21 mouse cellular contexts compared by ENCODE assay signal in the genomic region with DNA sequence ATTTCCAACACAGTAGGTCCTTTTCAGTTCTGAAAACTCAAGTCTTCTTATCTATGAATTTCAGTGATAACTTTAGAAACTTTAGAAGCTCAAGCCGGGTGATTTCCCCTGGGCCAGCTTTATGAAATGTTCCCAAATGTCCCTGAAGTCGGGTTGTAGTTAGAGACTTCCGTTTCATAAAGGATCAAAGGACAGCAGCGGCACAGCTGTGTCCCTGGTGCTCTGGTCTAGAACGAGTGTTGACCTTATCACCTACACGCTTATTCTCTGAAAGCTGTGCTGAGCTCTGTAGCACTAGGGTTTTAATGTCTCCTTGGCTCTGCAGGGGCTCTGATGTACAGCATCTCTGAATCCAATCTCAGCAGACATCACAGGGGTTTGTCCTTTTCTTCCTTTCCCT.
A peak's percentile ranks its signal among the peaks of the same experiment; 100 is the strongest.
DNase-seq lines count a peak whose midpoint lies in the region; ATAC-seq and TF ChIP-seq lines count a peak whose summit lies in the region.
"Had no signal": no experiment of that assay in that cellular context is flagged by ENCODE, and none has a peak within 500 bp of the region (broad histone marks: within the 10 kb centered on the region; RNA-seq: fewer than 3 reads in every experiment).

No protein-coding gene starts in this region.

- no peak overlapping the region for H3K4me2 ChIP-seq in lung, postnatal 0 days (replicated peaks; ENCODE audit: low read depth, low read length)
- H3K4me2 ChIP-seq in heart, embryonic 11.5 days: no peak overlapping the region
- no peak overlapping the region for H3K4me2 ChIP-seq in midbrain, postnatal 0 days (ENCODE audit: low read depth, low read length, poor library complexity, severe bottlenecking)
- H3K4me2 ChIP-seq: hindbrain, embryonic 12.5 days had no signal

- H3K9me3 ChIP-seq in lung, postnatal 0 days (ENCODE audit: low read length): no peaks in the 10 kb centered on the region
- no peaks in the 10 kb centered on the region for H3K9me3 ChIP-seq in heart, embryonic 11.5 days (replicated peaks; ENCODE audit: control insufficient read depth, low read length)
- H3K9me3 ChIP-seq in midbrain, postnatal 0 days (ENCODE audit: low read length): no peaks in the 10 kb centered on the region
- H3K9me3 ChIP-seq: hindbrain, embryonic 12.5 days had no signal

- no peak for TF ChIP-seq EP300 in lung, postnatal 0 days (IDR thresholded peaks at IDR 0.05)

- H3K4me3 ChIP-seq in lung, postnatal 0 days (ENCODE audit: low read depth, low read length): no peak overlapping the region
- H3K4me3 ChIP-seq in heart, embryonic 11.5 days (ENCODE audit: low read depth, low read length): no peak overlapping the region
- no peak overlapping the region for H3K4me3 ChIP-seq in midbrain, postnatal 0 days (ENCODE audit: low read depth, low read length)
- H3K4me3 ChIP-seq: hindbrain, embryonic 12.5 days had no signal

- H3K27ac ChIP-seq in lung, postnatal 0 days (ENCODE audit: low read length): peak overlapping the region; percentile 54; the same call in 1 of the 2 replicates
- H3K27ac ChIP-seq in heart, embryonic 11.5 days (ENCODE audit: low read depth, low read length): no peak overlapping the region
- no peak overlapping the region for H3K27ac ChIP-seq in midbrain, postnatal 0 days (ENCODE audit: low read depth, low read length)
- H3K27ac ChIP-seq: hindbrain, embryonic 12.5 days had no signal

- no peaks in the 10 kb centered on the region for H3K4me1 ChIP-seq in lung, postnatal 0 days (ENCODE audit: insufficient read depth, low read depth, low read length)
- H3K4me1 ChIP-seq in heart, embryonic 11.5 days (ENCODE audit: control insufficient read depth, insufficient read depth, low read length): no peaks in the 10 kb centered on the region
- H3K4me1 ChIP-seq in midbrain, postnatal 0 days (ENCODE audit: insufficient read depth, low read length): no peaks in the 10 kb centered on the region

- H3K36me3 ChIP-seq in lung, postnatal 0 days (ENCODE audit: insufficient read depth, low read length): peaks cover 19% of the 10 kb centered on the region; the same call in 1 of the 2 replicates
- peaks cover 31% of the 10 kb centered on the region for H3K36me3 ChIP-seq in heart, embryonic 11.5 days (ENCODE audit: control insufficient read depth, insufficient read depth, low read length)
- peaks cover 62% of the 10 kb centered on the region for H3K36me3 ChIP-seq in midbrain, postnatal 0 days (ENCODE audit: insufficient read depth, low read length)
- H3K36me3 ChIP-seq: G1E had no signal

- TF ChIP-seq CTCF in lung, postnatal 0 days (IDR thresholded peaks at IDR 0.05): no peak
- no peak for TF ChIP-seq CTCF in midbrain, postnatal 0 days (IDR thresholded peaks at IDR 0.05)

- peak; percentile 41 for ATAC-seq in lung, postnatal 0 days
- ATAC-seq in heart, embryonic 11.5 days (replicated peaks; ENCODE audit: insufficient number of reproducible peaks, low FRiP score, low TSS enrichment): no peak
- no peak for ATAC-seq in midbrain, postnatal 0 days (ENCODE audit: low FRiP score)
- ATAC-seq: CD4-positive, CD25-positive, alpha-beta regulatory T cell, adult 4 months; forebrain, embryonic 14.5 days; hindbrain, embryonic 16.5 days had no signal

- DNase-seq in adrenal gland, postnatal 14 days: peak; percentile 52
- DNase-seq in adrenal gland, adult 8-10 months: no peak
- DNase-seq in kidney, postnatal 14 days: peak; percentile 35
- no peak for DNase-seq in kidney, postnatal 4 days
- no peak for DNase-seq in lung, postnatal 0 days (ENCODE audit: low spot score)
- no peak for DNase-seq in lung, postnatal 14 days
- DNase-seq in midbrain, postnatal 0 days (ENCODE audit: low spot score): no peak
- DNase-seq: adrenal gland, postnatal 10 days; B cell, adult 2 months; cerebellum, adult 11-12 months; cerebellum, adult 9-10 months; cerebellum, postnatal 25 days; heart, adult 11 months; heart, postnatal 10 days; heart, postnatal 4 days had no signal

- H3K27me3 ChIP-seq in lung, postnatal 0 days (replicated peaks; ENCODE audit: insufficient read depth, low read length): no peaks in the 10 kb centered on the region
- no peaks in the 10 kb centered on the region for H3K27me3 ChIP-seq in heart, embryonic 11.5 days (ENCODE audit: control insufficient read depth, insufficient read depth, low read length)
- no peaks in the 10 kb centered on the region for H3K27me3 ChIP-seq in midbrain, postnatal 0 days (ENCODE audit: insufficient read depth, low read length)
- H3K27me3 ChIP-seq: hindbrain, embryonic 12.5 days had no signal

- H3K9ac ChIP-seq in lung, postnatal 0 days (replicated peaks; ENCODE audit: low read depth): no peak overlapping the region
- no peak overlapping the region for H3K9ac ChIP-seq in heart, embryonic 11.5 days (ENCODE audit: low read depth, low read length)
- no peak overlapping the region for H3K9ac ChIP-seq in midbrain, postnatal 0 days (replicated peaks; ENCODE audit: low read length, poor library complexity, severe bottlenecking)
- H3K9ac ChIP-seq: hindbrain, embryonic 12.5 days had no signal

- WGBS in lung, postnatal 0 days: 33% methylated on average over 6 of the region's 6 CpGs
- WGBS in heart, embryonic 11.5 days (ENCODE audit: insufficient replicate concordance): 58% methylated on average over 6 of the region's 6 CpGs
- WGBS in midbrain, postnatal 0 days: 61% methylated on average over 6 of the region's 6 CpGs

Comparison
In these comparisons a context has a peak if more than half of its experiments do, and no peak if none do; other contexts are left out.
1. DNase-seq: peak in adrenal gland, postnatal 14 days (single experiment) and kidney, postnatal 14 days (single experiment); none in adrenal gland, adult 8-10 months (single experiment), kidney, postnatal 4 days (0 of 2), lung, postnatal 0 days (single experiment), lung, postnatal 14 days (single experiment) and midbrain, postnatal 0 days (single experiment).